Mouse (Mus musculus) brain, adult 2 months (tissue): Measurements from ENCODE around the gene Pbx4.

ENCODE experiments used
- DNase-seq: peaks from one replicate; pipeline ENCODE4 v3.0.0; 2011; ENCODE audit warnings: low read depth, low spot score

Pbx4 gene

DNA sequence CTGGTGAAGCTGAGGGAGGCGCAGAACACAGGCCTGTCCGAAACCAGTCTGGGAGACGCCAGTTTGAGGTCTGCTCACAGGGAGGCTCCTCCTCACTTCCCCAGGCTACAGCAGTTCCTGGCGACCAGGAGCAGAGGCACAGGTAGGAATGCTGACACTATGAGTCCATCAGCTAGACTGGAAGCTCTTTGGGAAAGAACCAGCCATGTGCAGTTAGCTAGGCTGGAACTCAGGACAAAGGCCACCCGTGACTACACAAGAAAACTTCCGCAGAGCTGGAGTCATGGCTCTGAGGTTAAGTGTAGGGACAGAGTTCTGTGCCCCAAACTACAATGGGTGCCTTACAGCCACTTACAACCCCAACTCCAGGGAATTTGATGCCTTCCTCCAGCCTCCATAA is 65.6 kb downstream of the Pbx4 start:
- no peak for DNase-seq

DNA sequence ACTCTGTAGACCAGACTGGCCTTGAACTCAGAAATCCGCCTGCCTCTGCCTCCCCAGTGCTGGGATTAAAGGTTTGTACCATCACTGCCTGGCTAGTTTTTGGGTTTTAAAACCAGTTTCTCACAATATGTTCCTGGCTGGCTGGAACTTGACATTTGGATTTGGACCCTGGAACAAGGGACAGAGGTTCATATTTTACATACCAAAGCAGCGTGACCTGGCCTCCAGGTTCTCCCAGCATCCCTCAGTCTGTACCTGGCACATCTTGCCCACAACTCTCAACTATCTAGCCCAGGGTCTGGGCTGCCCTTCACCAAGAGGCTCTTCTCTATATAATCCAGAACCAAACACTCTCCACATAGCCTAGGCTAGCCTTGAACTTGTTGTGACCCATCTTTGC is 67.6 kb downstream of the Pbx4 start:
- no peak for DNase-seq

DNA sequence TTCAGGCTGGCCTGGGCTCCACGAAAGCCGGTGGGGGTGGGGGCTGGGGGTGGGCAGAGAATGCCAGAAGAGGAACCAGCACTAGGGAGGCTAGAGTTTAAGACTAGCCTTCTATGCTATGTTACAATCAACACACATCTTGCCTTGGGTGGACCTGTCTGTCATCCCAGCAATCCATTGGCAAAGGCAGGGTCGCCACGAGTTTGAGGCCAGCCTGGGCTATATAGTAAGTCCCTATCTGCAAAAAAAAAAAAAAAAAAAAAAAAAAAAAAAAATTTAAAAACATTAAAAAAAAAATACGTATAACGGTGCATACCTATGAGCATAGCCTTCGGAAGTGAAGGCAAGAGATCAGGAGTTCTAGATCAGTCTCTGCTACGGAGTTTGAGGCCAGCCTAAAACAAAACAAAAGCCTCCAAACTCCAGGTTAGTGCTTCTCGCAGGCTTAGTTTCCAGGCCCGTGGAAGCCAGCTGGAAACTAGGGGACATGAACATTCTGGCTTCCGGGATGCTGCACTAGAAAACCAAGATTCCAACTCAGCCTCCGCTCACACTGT is 68.7 kb downstream of the Pbx4 start:
- DNase-seq: no peak

DNA sequence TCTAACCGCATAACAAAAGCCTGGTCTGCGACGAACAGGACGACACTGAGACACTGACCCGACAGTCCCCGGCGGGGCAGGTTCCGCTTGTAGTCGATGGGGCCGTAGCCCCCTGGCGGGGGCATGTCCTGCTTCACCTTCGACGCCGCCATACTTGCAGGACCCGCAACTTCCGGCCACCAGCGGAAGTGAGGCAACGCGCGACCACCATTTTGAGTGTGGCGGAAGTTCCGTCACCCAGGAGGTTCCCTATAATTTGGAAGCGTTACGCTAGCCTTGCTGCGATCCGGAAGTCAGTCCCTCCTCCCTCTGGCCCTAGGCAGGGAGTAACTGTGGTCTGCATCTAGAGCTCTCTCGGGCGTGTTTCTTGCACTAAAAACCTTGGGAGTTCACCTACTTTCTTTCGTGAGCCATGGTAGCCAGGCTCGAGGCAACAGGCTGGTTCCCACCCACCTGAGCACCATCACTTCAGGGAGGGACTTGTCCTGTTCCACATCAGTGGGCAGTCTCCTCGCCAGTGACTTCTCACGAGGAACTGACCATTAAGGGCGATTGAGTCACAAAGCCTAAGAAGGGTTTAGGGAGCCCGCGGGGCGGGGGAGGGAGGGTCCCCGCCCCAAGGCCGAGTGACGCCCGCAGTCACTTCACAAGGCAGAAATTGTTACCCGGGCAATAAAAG is 69.3 kb downstream of the Pbx4 start:
- DNase-seq: peak; percentile 99

DNA sequence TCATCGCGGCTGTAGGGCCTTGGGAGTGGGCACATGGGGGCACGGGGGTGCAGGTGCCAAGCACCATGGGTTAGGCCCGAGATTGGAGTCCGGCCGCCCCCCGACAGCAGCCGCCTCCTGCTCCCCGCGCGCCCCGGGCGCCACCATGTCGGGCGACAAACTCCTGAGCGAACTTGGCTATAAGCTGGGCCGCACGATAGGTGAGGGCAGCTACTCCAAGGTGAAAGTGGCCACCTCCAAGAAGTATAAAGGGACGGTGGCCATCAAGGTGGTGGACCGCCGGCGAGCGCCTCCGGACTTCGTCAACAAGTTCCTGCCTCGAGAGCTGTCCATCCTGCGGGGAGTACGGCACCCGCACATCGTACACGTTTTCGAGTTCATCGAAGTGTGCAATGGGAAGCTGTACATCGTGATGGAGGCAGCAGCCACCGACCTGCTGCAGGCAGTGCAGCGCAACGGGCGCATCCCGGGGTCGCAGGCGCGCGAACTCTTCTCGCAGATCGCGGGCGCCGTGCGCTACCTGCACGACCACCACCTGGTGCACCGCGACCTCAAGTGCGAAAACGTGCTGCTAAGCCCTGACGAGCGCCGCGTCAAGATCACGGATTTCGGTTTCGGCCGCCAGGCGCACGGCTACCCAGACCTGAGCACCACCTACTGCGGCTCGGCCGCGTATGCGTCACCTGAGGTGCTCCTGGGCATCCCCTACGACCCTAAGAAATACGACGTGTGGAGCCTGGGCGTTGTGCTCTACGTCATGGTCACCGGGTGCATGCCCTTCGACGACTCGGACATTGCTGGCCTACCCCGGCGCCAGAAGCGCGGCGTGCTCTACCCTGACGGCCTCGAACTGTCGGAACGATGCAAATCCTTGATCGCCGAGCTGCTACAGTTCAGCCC is 70.1 kb downstream of the Pbx4 start, which contains the start of the genes Tssk6, Ndufa13 and Yjefn3:
Gene Tssk6, plus strand, starts transcription at position 22 of the 900 bp plus-strand sequence.
Gene Ndufa13, minus strand, starts transcription at position 396 of the 900 bp plus-strand sequence.
Gene Yjefn3, minus strand, starts transcription at position 550 of the 900 bp plus-strand sequence.
- no peak for DNase-seq

DNA sequence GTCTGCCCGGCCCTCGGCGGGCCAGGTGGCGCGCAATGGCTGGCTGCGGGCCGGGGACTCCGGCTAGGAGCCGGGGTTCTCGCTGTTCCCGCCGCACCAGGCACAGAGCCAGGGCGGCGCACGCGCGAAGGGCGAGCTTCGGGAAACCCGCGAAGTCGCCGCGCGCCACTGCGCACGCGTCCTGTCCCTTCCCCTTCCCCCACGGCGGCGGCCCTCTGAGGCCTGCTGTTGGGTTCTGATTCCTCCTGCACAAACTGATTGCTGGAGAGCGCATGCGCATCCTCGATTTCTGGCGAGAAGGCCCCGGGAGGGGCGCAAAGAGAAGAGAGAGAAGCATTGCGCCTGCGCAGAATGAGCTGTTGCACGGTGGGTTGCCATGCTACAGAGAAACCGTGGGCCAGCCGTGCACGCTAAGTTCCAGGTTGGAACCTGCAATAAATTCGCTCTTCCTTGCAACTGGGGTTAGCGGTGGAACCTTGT is 70.8 kb downstream of the Pbx4 start:
- peak; percentile 100 for DNase-seq

DNA sequence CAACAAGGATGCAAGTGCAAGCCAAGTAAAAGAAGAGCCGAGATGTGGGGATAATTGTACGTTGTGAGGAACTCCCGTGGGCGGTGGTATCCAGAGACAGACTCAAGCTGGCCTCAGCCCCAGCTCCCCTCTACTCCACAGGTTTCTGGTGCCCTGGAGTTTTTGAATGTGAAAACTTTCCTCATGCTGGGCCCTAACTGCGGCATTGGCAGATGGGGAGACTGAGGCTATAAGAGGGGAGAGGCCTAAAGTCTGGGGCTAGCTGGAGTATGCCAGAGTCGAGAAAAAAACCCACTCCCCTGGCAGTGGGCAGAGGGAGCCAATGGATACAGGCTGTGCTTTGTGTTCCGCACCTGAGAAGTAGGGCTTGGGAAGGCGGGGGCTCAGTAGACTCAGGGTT is 71.8 kb downstream of the Pbx4 start:
- DNase-seq: no peak

DNA sequence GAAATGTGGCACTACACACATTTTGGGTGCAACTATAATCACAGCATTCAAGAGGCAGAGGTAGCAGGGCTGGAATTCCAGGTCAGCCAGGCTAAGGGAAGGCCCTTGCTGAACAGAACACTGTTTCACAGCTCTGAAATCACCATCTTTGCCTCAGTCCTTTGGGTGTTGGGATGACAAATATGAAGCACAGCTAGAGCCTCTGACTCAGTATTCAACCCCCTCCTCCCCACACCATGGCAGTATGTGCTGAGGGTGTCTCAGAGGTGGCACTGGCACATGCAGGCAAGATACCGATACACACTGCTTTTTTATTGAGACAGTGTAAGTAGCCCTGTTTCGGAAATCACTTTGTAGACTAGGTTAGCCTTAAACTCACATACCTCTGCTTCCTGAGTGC is 74.0 kb downstream of the Pbx4 start:
- DNase-seq: peak; percentile 60

DNA sequence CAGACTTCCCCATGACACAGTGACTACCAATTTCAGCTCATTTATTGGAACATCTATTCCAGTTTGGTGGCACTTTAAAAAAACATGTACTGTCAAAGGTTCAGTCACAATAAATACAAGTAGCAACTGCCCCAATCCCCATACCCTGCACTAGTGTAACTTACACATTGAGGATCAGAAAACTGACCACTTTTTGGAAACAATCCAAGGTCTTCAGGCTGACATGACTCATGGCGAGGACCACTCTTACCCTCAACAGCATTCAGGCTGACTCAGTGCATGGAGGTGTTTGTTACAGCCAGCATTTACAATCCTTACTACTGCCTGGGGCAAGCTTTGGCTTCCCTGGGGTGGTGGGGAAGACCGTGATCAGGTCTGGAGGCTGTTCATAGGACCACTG is 74.8 kb downstream of the Pbx4 start:
- DNase-seq: no peak

DNA sequence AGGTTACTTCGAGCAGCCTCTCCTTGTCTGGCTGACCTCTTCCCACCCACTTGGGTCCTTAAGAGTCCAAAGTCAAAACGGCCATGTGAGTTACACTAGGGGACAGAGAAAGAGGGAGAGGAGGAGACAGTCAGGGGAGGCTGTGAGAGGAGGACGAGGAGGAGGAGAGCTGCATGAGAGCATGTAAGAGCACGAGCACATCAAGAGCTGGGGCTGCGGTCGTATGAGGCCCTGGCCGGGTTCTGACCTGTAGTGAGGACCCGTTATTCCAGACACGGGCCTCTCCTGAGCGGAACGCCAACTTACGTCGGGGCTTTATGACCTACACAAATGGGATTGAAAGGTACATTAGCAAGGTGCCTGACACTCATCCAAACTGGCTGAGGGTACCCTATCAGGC is 79.6 kb downstream of the Pbx4 start:
- DNase-seq: no peak

GRCm38 (mm10) chr8:69912478-69913074 is 80.3 kb downstream of the Pbx4 start:
- DNase-seq: peak; percentile 90

DNA sequence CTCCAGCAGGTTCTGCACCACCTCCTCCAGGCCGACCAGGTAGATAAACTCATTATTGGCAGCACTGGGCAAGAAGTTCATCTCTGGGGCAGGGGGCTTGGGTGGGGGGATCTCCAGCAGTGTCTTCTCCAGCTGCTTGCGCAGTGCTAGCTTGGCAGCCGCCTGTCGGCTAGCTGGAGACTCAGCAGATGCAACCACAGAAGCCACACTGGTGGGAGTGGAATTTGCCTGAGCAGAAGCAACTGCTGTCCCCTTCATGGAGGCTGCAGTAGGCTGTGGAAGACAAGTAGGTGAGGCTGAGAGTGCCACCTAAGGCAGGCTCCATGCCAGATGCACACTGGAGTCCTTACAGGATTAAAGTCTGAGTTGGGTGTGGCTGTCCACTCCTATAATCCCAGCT is 82.2 kb downstream of the Pbx4 start:
- no peak for DNase-seq

DNA sequence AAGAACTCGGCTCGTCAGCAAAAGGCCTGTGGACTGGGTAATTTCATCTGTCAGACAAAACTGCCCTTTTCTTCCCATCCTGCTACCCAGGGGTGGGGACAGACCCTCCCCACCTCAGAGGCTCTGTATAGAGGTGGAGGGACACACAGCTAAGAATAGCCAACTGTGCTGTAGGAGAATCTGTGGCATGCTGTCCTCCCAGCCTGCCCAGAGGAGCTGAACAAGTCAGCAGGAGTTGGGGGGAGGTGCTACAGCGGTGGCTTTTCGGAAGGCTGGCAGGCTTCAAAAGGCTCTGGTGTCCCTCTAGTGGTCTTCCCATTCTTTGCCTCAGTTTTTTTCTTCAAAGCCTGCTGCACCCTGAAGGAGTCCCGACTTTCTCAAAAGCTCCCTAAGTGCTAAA is 83.5 kb downstream of the Pbx4 start:
- peak; percentile 83 for DNase-seq

- DNase-seq: no peak
These were observed 86.2 kb downstream of the Pbx4 start for GRCm38 (mm10) chr8:69918506-69918905.

GRCm38 (mm10) chr8:69919010-69919409 is 86.7 kb downstream of the Pbx4 start:
- DNase-seq: peak; percentile 96

GRCm38 (mm10) chr8:69919876-69920662 is 87.8 kb downstream of the Pbx4 start:
- peak; percentile 80 for DNase-seq

DNA sequence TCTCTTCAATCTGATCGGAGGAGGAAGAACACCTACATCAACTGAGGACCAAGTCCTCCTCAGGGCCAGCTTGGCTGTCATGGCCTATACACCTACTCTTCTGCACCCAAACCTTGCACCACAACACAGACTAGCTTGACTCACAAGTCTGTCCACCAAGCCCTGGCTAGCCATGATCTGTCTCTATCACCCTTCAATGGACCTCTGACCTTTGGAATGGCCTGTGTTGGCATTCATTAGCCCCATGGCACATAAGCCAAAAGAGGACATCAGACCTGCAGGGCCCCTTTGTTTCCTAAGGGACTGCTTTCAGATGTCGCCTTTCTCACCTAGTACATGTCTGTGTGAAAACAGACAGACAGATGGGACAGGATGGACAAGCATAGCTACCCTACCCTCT is 88.8 kb downstream of the Pbx4 start:
- no peak for DNase-seq
